Mouse (Mus musculus) C2C12 (cell line): Measurements from ENCODE around the gene Ldlrap1. TPM values are rescaled to one million over a fixed set of nuclear protein-coding genes. Genes with fewer than 3 reads are reported as not detected.
A peak's percentile ranks its signal among the peaks of the same experiment; 100 is the strongest.

Experiments used
- H3K27me3 ChIP-seq: one replicate; pipeline ENCODE4 v1.6.1; 2011; ENCODE audit not compliant: control insufficient read depth, insufficient read depth, insufficient read length
- H3K36me3 ChIP-seq: one replicate; pipeline ENCODE4 v1.6.1; 2011; ENCODE audit not compliant: control insufficient read depth, insufficient read depth
- H3K4me3 ChIP-seq: one replicate; pipeline ENCODE4 v1.5.1; 2011; ENCODE audit warnings: mild to moderate bottlenecking, control low read depth; ENCODE audit not compliant: poor library complexity, insufficient read depth, severe bottlenecking
- H3K79me2 ChIP-seq: one replicate; pipeline ENCODE4 v1.6.1; 2011; ENCODE audit not compliant: control insufficient read depth, insufficient read depth
- H3K79me3 ChIP-seq: one replicate; pipeline ENCODE4 v1.6.1; 2011; ENCODE audit warnings: low read depth, control low read depth
- H3ac ChIP-seq: one replicate; pipeline ENCODE3; 2011; ENCODE audit warnings: low read depth; ENCODE audit not compliant: control insufficient read depth, insufficient read length
- CEBPB ChIP-seq: IDR thresholded peaks from one replicate; pipeline ENCODE4 v1.6.1; 2011; ENCODE audit warnings: low read depth, mild to moderate bottlenecking, control low read depth, moderate library complexity
- CTCF ChIP-seq: IDR thresholded peaks from one replicate; pipeline ENCODE4 v1.5.1; 2011; ENCODE audit not compliant: control insufficient read depth, insufficient read depth, insufficient read length
- FOSL1 ChIP-seq: IDR thresholded peaks from one replicate; pipeline ENCODE4 v1.8.0; 2011; ENCODE audit warnings: mild to moderate bottlenecking, low read length; ENCODE audit not compliant: poor library complexity, insufficient read depth, severe bottlenecking
- MAX ChIP-seq: IDR thresholded peaks from one replicate; pipeline ENCODE4 v1.6.1; 2011; ENCODE audit warnings: mild to moderate bottlenecking, control low read depth
- MYOD1 ChIP-seq: IDR thresholded peaks from one replicate; pipeline ENCODE4 v1.6.1; 2011; ENCODE audit warnings: low read depth; ENCODE audit not compliant: control insufficient read depth, insufficient read length
- MYOG ChIP-seq: IDR thresholded peaks from one replicate; pipeline ENCODE4 v1.6.1; 2011; ENCODE audit not compliant: control insufficient read depth, insufficient read length; ENCODE audit errors: extremely low read depth
- USF1 ChIP-seq: IDR thresholded peaks from one replicate; pipeline ENCODE4 v1.6.1; 2011; ENCODE audit warnings: low read depth, mild to moderate bottlenecking, control low read depth, moderate library complexity
- polyA plus RNA-seq: library from polyadenylated mRNA; unstranded; fragments of >200 nt; fragmentation: generic; extraction: Trizol; gene quantifications from one replicate; pipeline ENCODE4 v1.2.1, GENCODE M21; 2012; ENCODE audit warnings: missing spikeins

Gene Ldlrap1
- polyA plus RNA-seq, 1 experiment: 30.8 TPM

GRCm38 (mm10) chr4:134743881-134744633 lies 23.8 kb downstream of the Ldlrap1 start:
- no peak for TF ChIP-seq MAX
- no peak for TF ChIP-seq FOSL1
- no peak for TF ChIP-seq MYOG
- peak; percentile 21 for TF ChIP-seq MYOD1
- TF ChIP-seq CEBPB: no peak
- TF ChIP-seq USF1: no peak

GRCm38 (mm10) chr4:134741949-134742348 lies 25.9 kb downstream of the Ldlrap1 start:
- H3K79me2 ChIP-seq: no peaks in the 10 kb centered on the region
- TF ChIP-seq MAX (no peak), FOSL1 (no peak)
- H3K79me3 ChIP-seq: no peaks in the 10 kb centered on the region
- no peak overlapping the region for H3ac ChIP-seq
- H3K36me3 ChIP-seq: peaks cover 23% of the 10 kb centered on the region
- no peaks in the 10 kb centered on the region for H3K27me3 ChIP-seq
- H3K4me3 ChIP-seq: no peak overlapping the region

More at GRCm38 (mm10) chr4:134743881-134744633, 23.8 kb downstream of the Ldlrap1 start:
- H3K4me3 ChIP-seq: no peak overlapping the region
- H3K36me3 ChIP-seq: peaks cover 43% of the 10 kb centered on the region
- H3ac ChIP-seq: no peak overlapping the region
- no peaks in the 10 kb centered on the region for H3K27me3 ChIP-seq
- no peaks in the 10 kb centered on the region for H3K79me3 ChIP-seq
- no peaks in the 10 kb centered on the region for H3K79me2 ChIP-seq

GRCm38 (mm10) chr4:134740186-134740585 lies 27.6 kb downstream of the Ldlrap1 start:
- H3K79me2 ChIP-seq: no peaks in the 10 kb centered on the region
- H3K36me3 ChIP-seq: peaks cover 10% of the 10 kb centered on the region
- H3K27me3 ChIP-seq: no peaks in the 10 kb centered on the region
- TF ChIP-seq USF1 (no peak), MAX (no peak), CEBPB (no peak), CTCF (no peak), MYOD1 (no peak), FOSL1 (no peak), MYOG (no peak)
- no peak overlapping the region for H3ac ChIP-seq
- no peak overlapping the region for H3K4me3 ChIP-seq
- no peaks in the 10 kb centered on the region for H3K79me3 ChIP-seq

DNA sequence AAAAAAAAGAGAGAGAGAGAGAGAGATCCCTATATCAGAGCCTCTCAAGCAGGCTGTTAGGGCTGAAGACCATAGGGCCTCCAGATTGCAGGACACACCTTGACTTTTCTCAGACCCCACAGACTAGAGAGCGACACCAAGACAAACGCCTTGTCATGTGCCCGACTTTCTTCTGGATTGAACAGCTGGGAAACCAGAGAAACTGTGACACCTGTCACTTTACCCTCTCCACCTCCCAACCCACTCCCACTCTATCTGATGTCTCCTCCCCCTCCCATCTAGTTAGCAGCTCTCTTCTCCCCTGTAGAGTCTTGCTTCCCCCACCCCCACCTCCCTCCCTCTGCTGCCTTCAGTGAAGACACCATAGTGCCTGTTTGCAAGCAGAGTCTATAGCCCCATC lies 28.3 kb downstream of the Ldlrap1 start:
- Histone ChIP-seq H3K4me3 (no peak overlapping the region), H3ac (no peak overlapping the region), H3K79me2 (no peaks in the 10 kb centered on the region), H3K36me3 (peaks cover 10% of the 10 kb centered on the region), H3K79me3 (no peaks in the 10 kb centered on the region), H3K27me3 (no peaks in the 10 kb centered on the region)
- no peak for TF ChIP-seq MYOD1

- TF ChIP-seq CTCF (no peak), MYOG (no peak), MAX (no peak), CEBPB (no peak), USF1 (no peak), MYOD1 (no peak), FOSL1 (no peak)
These were observed 30.4 kb downstream of the Ldlrap1 start for GRCm38 (mm10) chr4:134737365-134737910.

DNA sequence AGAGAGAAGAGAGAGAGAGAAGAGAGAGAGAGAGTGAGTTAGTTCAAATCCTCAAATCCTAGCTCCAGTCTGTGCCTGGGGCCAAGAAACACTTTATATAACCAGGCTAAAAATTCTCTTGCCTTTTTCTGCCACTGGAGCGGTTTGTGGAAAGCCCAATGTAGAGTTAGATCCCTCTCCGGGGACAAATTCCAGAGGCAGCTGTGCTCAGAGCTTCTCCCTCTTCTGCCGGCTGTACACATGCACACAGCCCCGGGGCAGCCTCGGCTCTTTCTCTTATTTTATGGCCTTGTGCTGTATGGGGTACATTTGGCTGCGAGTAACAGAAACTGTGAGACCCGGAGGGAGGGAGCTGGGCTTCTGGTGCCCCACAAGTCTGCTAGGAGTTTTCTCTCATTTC lies 31.7 kb downstream of the Ldlrap1 start:
- no peaks in the 10 kb centered on the region for H3K36me3 ChIP-seq
- H3K79me3 ChIP-seq: no peaks in the 10 kb centered on the region
- TF ChIP-seq CTCF: no peak
- no peak for TF ChIP-seq MYOG
- TF ChIP-seq MAX: no peak
- TF ChIP-seq CEBPB: no peak
- no peak for TF ChIP-seq MYOD1
- TF ChIP-seq USF1: no peak
- TF ChIP-seq FOSL1: no peak
- H3ac ChIP-seq: no peak overlapping the region
- no peaks in the 10 kb centered on the region for H3K27me3 ChIP-seq
- no peaks in the 10 kb centered on the region for H3K79me2 ChIP-seq
- H3K4me3 ChIP-seq: no peak overlapping the region

More at GRCm38 (mm10) chr4:134737365-134737910, 30.4 kb downstream of the Ldlrap1 start:
- no peak overlapping the region for H3ac ChIP-seq
- H3K79me2 ChIP-seq: no peaks in the 10 kb centered on the region
- H3K27me3 ChIP-seq: no peaks in the 10 kb centered on the region
- no peaks in the 10 kb centered on the region for H3K79me3 ChIP-seq
- H3K4me3 ChIP-seq: no peak overlapping the region
- no peaks in the 10 kb centered on the region for H3K36me3 ChIP-seq
